Mouse (Mus musculus): ENCODE measurements around the gene Zcchc2.

Zcchc2 gene

GRCm38 (mm10) chr1:106036861-106037599 is 46.8 kb downstream of the Zcchc2 start:
- DNase-seq (ENCODE audit: low read depth, low spot score): peak; percentile 62

- DNase-seq (ENCODE audit: low read depth, low spot score): no peak
Observed at GRCm38 (mm10) chr1:106039326-106039725, 49.1 kb downstream of the Zcchc2 start.

- DNase-seq (ENCODE audit: low read depth, low spot score): no peak
Observed at GRCm38 (mm10) chr1:106040271-106040670, 50.1 kb downstream of the Zcchc2 start.

GRCm38 (mm10) chr1:106042221-106042620 is 52.0 kb downstream of the Zcchc2 start:
- no peak for DNase-seq (ENCODE audit: low read depth, low spot score)

GRCm38 (mm10) chr1:106043053-106043820 is 53.0 kb downstream of the Zcchc2 start:
- no peak for DNase-seq (ENCODE audit: low read depth, low spot score)

- DNase-seq (ENCODE audit: low read depth, low spot score): no peak
Observed at GRCm38 (mm10) chr1:106049036-106049435, 58.8 kb downstream of the Zcchc2 start.

- DNase-seq (ENCODE audit: low read depth, low spot score): no peak
Observed at GRCm38 (mm10) chr1:106054978-106055377, 64.8 kb downstream of the Zcchc2 start.

- no peak for DNase-seq (ENCODE audit: low read depth, low spot score)
Observed at GRCm38 (mm10) chr1:106058355-106058754, 68.1 kb downstream of the Zcchc2 start.

GRCm38 (mm10) chr1:106059516-106060277 is 69.5 kb downstream of the Zcchc2 start:
- no peak for DNase-seq (ENCODE audit: low read depth, low spot score)

- peak; percentile 47 for DNase-seq (ENCODE audit: low read depth, low spot score)
Observed at GRCm38 (mm10) chr1:106061185-106061910, 71.1 kb downstream of the Zcchc2 start.

- DNase-seq (ENCODE audit: low read depth, low spot score): no peak
Observed at GRCm38 (mm10) chr1:106062891-106063590, 72.8 kb downstream of the Zcchc2 start.

GRCm38 (mm10) chr1:106063591-106064170 is 73.5 kb downstream of the Zcchc2 start:
- DNase-seq (ENCODE audit: low read depth, low spot score): no peak

- no peak for DNase-seq (ENCODE audit: low read depth, low spot score)
Observed at GRCm38 (mm10) chr1:106064291-106064690, 74.1 kb downstream of the Zcchc2 start.

- no peak for DNase-seq (ENCODE audit: low read depth, low spot score)
Observed at GRCm38 (mm10) chr1:106064711-106065110, 74.5 kb downstream of the Zcchc2 start.

GRCm38 (mm10) chr1:106065679-106066078 is 75.5 kb downstream of the Zcchc2 start:
- DNase-seq (ENCODE audit: low read depth, low spot score): no peak

GRCm38 (mm10) chr1:106067306-106067705 is 77.1 kb downstream of the Zcchc2 start:
- no peak for DNase-seq (ENCODE audit: low read depth, low spot score)

GRCm38 (mm10) chr1:106069867-106070543 is 79.8 kb downstream of the Zcchc2 start:
- peak; percentile 27 for DNase-seq (ENCODE audit: low read depth, low spot score)

GRCm38 (mm10) chr1:106070814-106071213 is 80.6 kb downstream of the Zcchc2 start:
- DNase-seq (ENCODE audit: low read depth, low spot score): no peak

GRCm38 (mm10) chr1:106071237-106072070 is 81.2 kb downstream of the Zcchc2 start:
- DNase-seq (ENCODE audit: low read depth, low spot score): peak; percentile 80

Data from A20 (cell line).